Mouse (Mus musculus) cerebellum, adult 11-12 months (tissue): ENCODE results near the gene Dydc1.

Experiments
- DNase-seq: peaks from one replicate; pipeline ENCODE4 v3.0.0; 2022

The Dydc1 gene

DNA sequence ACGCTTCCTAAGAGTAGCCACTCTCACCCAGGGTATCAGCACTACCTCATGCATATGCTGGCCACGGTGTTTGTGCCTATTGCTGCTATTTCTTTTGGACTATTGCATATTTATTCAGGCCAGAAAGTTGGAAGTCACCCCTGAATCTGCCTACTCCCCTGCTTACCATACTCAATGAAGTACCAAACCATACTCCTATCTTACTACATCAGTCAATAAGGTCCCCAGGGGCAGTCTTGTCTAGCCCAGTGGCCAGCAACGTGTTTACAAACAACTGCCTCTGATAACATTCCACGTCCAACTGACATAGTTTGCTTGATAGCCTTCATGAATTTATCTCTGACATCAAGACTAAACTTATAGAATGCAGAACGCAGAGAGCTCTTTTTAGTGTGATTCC, 28.5 kb downstream of the Dydc1 start:
- DNase-seq = no peak

DNA sequence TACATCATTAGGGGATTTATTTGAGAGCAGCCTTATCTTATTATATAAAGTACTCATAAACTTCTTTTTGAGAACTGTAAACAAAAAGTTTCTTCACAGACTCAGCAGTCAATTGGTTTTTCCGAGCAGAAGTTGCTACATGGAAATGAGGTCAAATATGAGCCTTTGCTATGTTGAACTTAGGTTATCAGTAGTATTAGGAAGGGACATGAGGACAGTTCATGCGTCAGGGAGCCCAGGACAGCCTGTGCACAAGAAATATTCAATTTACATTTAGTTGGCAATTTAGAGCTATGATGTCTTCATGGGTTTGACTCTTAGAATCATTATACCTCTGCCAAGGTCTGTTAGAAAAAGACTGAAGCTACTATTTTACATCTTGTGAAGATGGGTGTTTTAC, 29.6 kb downstream of the Dydc1 start:
- DNase-seq = no peak

DNA sequence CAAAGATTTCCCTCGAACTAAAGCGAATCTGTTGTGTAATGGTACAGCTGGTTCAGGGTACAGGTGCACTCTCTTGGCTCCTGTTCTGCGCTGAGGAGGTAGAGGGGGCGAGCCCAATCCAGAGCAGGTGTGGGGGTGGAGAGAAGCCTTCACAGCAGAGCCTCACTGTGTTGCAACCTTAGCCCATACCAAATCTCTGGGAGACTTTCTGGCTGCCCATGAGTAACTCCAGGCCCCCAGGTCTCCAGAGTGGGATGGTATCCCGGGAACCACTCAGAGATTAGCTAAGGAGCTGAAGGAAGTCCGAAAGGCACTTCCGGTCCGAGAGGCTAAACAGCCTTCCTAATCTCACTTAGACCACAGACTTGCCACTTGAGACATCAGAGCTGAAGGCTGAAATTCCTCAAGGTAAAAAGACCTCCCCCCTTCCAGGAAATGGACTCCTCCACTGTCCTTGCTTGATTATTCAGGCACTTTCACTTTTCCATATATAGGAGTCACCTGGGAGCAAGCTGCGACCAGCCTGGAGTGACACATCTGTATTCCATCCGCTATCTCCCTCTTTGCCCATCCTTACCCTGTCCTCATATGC, 32.2 kb downstream of the Dydc1 start, which contains the start of gene Mat1a:
Mat1a (plus strand) TSS at position 183 of the 592 bp plus-strand sequence.
- DNase-seq = no peak

DNA sequence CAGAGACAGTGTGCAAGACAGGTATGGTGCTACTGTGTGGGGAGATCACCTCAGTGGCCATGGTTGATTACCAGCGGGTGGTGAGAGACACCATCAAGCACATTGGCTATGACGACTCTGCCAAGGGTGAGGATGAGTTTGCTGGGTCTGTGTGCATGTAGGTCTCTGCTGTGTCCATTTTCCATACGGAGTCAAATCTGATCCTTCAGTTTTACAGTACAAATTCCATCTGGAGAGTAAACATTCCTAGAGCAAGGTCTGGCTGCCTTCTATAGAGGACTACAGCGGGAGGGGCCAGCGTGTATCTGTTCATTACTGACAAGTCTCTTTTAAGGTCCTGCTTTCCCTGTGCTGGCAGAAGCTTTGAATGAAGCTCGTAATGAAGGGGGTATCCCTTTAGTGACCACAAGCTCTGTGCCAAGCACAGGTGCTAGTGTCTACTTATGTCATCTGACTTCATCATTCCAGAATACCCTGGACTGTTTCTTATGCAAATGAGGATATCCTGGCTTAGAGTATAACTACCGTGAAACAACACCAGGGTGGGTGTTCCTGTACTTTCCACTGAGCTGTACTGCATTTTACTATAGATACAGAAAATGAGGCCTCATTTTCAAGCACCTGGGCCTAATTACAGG, 38.4 kb downstream of the Dydc1 start:
- no peak for DNase-seq

DNA sequence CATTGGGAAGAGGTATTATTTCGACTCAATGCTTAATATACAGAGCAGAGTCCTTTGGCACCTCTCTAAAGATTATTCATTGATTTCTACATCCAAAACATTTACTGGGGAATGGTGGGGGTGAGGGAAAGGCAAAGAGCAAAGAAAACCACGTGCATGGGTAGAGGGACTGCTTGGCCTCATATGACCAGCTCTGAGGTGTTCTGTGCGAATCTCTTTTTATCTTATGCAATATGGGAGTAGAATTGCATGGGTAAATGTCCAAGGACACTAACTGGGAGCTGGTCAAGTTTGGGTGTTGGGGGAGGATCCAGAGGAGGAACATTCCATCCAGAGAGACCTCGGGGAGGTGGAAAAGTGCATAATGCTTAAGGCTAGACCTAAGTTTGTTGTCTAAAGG, 40.2 kb downstream of the Dydc1 start:
- no peak for DNase-seq

DNA sequence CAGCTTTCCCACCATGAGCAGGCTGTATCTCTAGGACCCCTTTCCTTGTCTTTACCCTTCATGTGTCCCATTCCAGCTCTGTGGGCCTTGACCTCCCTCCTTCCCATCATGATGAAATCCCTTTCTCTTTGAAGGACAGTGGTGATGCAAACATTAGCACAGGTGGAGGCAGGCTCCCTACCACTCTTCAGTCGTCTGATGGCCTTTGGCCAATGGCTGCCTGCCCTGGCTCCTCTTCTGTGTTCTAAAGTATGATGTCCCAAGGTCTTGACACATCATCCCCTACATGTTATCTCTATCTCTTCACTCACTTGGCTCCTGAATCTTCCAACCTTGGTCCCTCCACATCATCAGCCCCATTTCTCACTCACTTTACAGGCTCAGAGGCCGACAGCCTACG, 43.6 kb downstream of the Dydc1 start:
- DNase-seq = no peak

DNA sequence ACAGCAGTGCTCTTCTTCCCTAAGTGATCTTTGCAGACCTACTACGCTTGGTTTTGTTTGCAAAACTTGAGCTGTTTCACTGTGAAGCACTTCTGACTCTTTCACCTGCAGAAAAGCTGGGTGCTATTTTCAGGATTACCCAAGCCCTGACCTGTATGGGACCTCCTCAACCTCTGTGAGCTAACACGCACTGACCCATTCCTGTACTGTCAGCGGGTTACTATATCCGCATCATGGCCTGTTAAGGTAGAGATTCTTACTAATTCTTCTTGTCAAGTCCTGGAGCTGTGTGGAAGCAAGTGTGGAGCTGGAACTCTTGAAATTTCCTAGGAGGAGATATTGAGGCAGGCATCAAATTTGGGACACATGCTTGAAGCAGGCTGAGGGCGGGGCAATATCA, 52.0 kb downstream of the Dydc1 start:
- no peak for DNase-seq

DNA sequence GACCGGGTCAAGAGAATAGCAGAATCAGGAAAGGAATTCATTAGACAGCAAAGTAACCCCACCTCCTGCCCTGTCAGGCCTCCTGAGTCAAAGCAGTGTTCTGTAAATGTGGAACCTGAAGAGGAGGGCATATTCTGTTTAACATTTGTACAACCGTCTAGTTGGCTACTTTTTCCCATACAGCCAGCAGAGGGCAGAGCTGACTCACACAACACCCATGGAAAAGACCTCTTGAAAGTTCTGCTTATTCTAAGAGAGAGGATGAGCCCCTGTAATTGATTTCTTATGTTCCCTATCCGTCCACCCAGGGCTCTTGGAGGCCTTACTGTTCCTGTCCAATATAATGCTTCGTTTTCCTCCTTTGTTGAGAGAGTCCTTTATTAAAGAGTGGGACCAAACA, 55.3 kb downstream of the Dydc1 start:
- DNase-seq = no peak

DNA sequence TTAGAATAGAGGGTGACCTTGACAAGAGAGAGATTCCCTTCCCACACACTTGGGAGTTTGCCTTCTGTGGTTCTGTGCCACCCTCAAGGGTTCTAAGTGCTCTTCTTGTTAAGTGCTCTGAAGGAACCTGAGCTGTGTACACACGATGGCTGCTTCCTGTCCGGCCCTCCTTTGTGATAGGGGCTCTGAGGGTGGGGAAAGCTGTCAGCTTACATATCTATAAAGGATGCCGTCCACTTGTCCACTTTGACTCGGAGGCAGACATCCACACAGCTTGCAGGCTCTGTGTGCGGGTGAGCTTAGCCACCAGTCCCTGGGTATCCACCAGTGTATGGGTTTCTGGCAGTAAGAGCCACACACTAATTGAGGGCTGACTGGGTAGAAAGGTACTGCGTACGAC, 58.8 kb downstream of the Dydc1 start, which contains the start of gene Sftpa1:
Sftpa1 (plus strand) TSS at position 243 of the 400 bp plus-strand sequence.
- no peak for DNase-seq

DNA sequence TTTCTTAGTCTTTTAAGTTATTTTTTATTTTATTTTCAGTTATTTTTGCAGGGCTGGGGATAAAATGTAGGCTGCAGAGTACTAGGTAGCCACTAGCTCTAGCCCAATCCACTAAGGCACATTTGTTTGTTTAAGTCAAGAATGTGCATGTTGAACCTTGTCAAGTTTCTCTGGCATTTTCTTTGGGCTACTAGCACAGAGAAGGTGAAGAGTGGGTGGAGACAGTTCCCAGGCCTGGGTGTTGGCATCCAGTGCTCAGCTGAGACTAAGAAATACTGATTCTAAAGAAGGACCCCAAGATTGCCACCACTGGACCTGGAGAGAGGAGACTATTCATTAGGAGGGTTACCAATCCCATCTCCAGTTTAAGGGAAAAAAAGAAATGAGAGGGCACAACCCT, 64.3 kb downstream of the Dydc1 start:
- DNase-seq = no peak

DNA sequence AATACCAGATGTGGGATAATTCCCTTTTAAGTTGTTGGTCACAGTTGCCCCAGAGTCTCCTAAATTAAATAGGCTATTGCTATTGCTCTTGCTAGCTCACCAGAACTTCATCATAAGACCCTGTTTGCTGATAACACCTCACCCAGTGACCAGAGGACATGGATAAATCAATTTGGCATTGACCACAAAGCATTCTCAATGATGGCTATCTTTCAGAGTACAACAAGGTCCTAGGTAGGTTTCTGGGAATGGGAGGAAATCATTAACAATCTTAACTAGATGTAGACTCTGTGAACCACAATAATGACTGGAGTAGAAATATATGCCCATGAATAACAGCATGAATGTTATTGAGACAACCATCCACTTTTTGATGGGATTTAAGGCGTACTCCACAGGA, 68.0 kb downstream of the Dydc1 start:
- no peak for DNase-seq
